Mouse (Mus musculus) CH12.LX (cell line): ENCODE measurements around the gene Prim1. TPM values are rescaled to one million over a fixed set of nuclear protein-coding genes. Genes with fewer than 3 reads are reported as not detected.

ENCODE experiments used
- DNase-seq: peaks from one replicate; pipeline ENCODE4 v3.0.0-alpha.2; 2013; ENCODE audit errors: extremely low read depth
- H3K27ac ChIP-seq: 2 replicates; pipeline ENCODE4 v1.5.1; 2012; ENCODE audit warnings: low read depth, mild to moderate bottlenecking, control low read depth, moderate library complexity; ENCODE audit not compliant: insufficient read depth
- H3K27me3 ChIP-seq: replicated peaks from 2 replicates; pipeline ENCODE3; 2012; ENCODE audit warnings: inconsistent platforms
- H3K36me3 ChIP-seq, 2 experiments: replicated peaks in 1 of 2; 2 replicates each; pipeline versions ENCODE3 to v1.6.1; 2012; ENCODE audit warnings: inconsistent platforms in 1 of 2, low read length in 1 of 2, mild to moderate bottlenecking in 1 of 2, mixed read lengths in 1 of 2, moderate library complexity in 1 of 2; ENCODE audit not compliant: control insufficient read depth in 1 of 2, insufficient read depth in 1 of 2
- H3K4me1 ChIP-seq, 2 experiments: 2 replicates each; pipeline ENCODE4 v1.6.1; 2012; ENCODE audit warnings: inconsistent platforms in 1 of 2, moderate library complexity in 1 of 2; ENCODE audit not compliant: insufficient read depth in 2 of 2, control insufficient read depth in 1 of 2
- H3K4me2 ChIP-seq: 2 replicates; pipeline ENCODE4 v1.6.1; 2012; ENCODE audit warnings: low read depth, mild to moderate bottlenecking, control low read depth; ENCODE audit not compliant: poor library complexity, insufficient read depth, severe bottlenecking
- H3K4me3 ChIP-seq, 3 experiments: fragments of 150-350 bp in 1 of 3; sonication (generic) in 1 of 3; replicated peaks in 1 of 3; 2 replicates each; pipeline versions ENCODE3 to v1.5.1; 2011 to 2012; ENCODE audit warnings: low read depth in 2 of 3, low read length in 2 of 3, mild to moderate bottlenecking in 2 of 3, moderate library complexity in 2 of 3, control low read depth in 1 of 3, improper control_type of control experiment in 1 of 3, inconsistent platforms in 1 of 3, mixed read lengths in 1 of 3; ENCODE audit not compliant: poor library complexity in 1 of 3
- H3K79me2 ChIP-seq: replicated peaks from 2 replicates; pipeline ENCODE4 v1.6.1; 2012; ENCODE audit warnings: mild to moderate bottlenecking, moderate library complexity; ENCODE audit not compliant: control insufficient read depth, poor library complexity, insufficient read depth, severe bottlenecking; ENCODE audit errors: extremely low read depth
- H3K9ac ChIP-seq: 2 replicates; pipeline ENCODE4 v1.6.1; 2012; ENCODE audit warnings: low read depth, mild to moderate bottlenecking, control low read depth, moderate library complexity; ENCODE audit not compliant: insufficient read depth
- H3K9me3 ChIP-seq: replicated peaks from 2 replicates; pipeline ENCODE3; 2012; ENCODE audit warnings: low read length, inconsistent platforms, mixed read lengths
- BHLHE40 ChIP-seq: IDR thresholded peaks from 2 replicates; pipeline ENCODE4 v1.6.1; 2011; ENCODE audit warnings: mild to moderate bottlenecking, low read depth, low read length, improper control_type of control experiment
- CHD1 ChIP-seq: IDR thresholded peaks from 2 replicates; pipeline ENCODE4 v1.6.1; 2012; ENCODE audit warnings: low read depth, low read length, improper control_type of control experiment, inconsistent platforms
- CHD2 ChIP-seq: IDR thresholded peaks from 2 replicates; pipeline ENCODE4 v1.6.1; 2011; ENCODE audit warnings: low read length, improper control_type of control experiment
- CTCF ChIP-seq, 2 experiments: IDR thresholded peaks in 1 of 2; conservative IDR thresholded peaks in 1 of 2; 2 replicates each; pipeline ENCODE4 v1.5.1; 2011 to 2012; ENCODE audit warnings: low read depth in 2 of 2, low read length in 2 of 2, improper control_type of control experiment in 1 of 2, inconsistent platforms in 1 of 2, mild to moderate bottlenecking in 1 of 2, moderate library complexity in 1 of 2
- E2F4 ChIP-seq: IDR thresholded peaks from 2 replicates; pipeline ENCODE4 v1.6.1; 2011; ENCODE audit warnings: low read depth, low read length, improper control_type of control experiment; ENCODE audit not compliant: insufficient replicate concordance
- ELF1 ChIP-seq: IDR thresholded peaks from 2 replicates; pipeline ENCODE4 v1.6.1; 2014; ENCODE audit warnings: low read depth, mild to moderate bottlenecking, inconsistent platforms, low read length, improper control_type of control experiment
- EP300 ChIP-seq: IDR thresholded peaks from 2 replicates; pipeline ENCODE4 v1.6.1; 2011; ENCODE audit warnings: low read length, improper control_type of control experiment
- ETS1 ChIP-seq: conservative IDR thresholded peaks from 2 replicates; pipeline ENCODE4 v1.6.1; 2012; ENCODE audit warnings: low read depth, mild to moderate bottlenecking, inconsistent platforms, low read length, improper control_type of control experiment, moderate library complexity
- GABPA ChIP-seq: IDR thresholded peaks from 2 replicates; pipeline ENCODE4 v1.6.1; 2012; ENCODE audit warnings: low read depth, low read length, improper control_type of control experiment, inconsistent platforms; ENCODE audit not compliant: insufficient replicate concordance
- HCFC1 ChIP-seq: IDR thresholded peaks from 2 replicates; pipeline ENCODE4 v1.6.1; 2012; ENCODE audit warnings: low read depth, mild to moderate bottlenecking, inconsistent platforms, low read length, improper control_type of control experiment
- IRF4 ChIP-seq: IDR thresholded peaks from 2 replicates; pipeline ENCODE4 v1.6.1; 2014; ENCODE audit warnings: low read depth, mild to moderate bottlenecking, inconsistent platforms, low read length, improper control_type of control experiment
- JUN ChIP-seq: IDR thresholded peaks from 2 replicates; pipeline ENCODE4 v1.6.1; 2011; ENCODE audit warnings: low read depth, mild to moderate bottlenecking, low read length, improper control_type of control experiment, moderate library complexity; ENCODE audit not compliant: insufficient read depth
- JUND ChIP-seq: conservative IDR thresholded peaks from 2 replicates; pipeline ENCODE4 v1.6.1; 2011; ENCODE audit warnings: low read depth, low read length, improper control_type of control experiment
- KAT2A ChIP-seq: IDR thresholded peaks from 2 replicates; pipeline ENCODE4 v1.6.1; 2012; ENCODE audit warnings: low read length, improper control_type of control experiment, inconsistent platforms; ENCODE audit not compliant: insufficient replicate concordance
- MAFK ChIP-seq: IDR thresholded peaks from 2 replicates; pipeline ENCODE4 v1.6.1; 2011; ENCODE audit warnings: low read length, improper control_type of control experiment; ENCODE audit not compliant: insufficient replicate concordance
- MAX ChIP-seq: IDR thresholded peaks from 2 replicates; pipeline ENCODE4 v1.6.1; 2011; ENCODE audit warnings: low read length, improper control_type of control experiment
- MAZ ChIP-seq: IDR thresholded peaks from 2 replicates; pipeline ENCODE4 v1.6.1; 2012; ENCODE audit warnings: low read depth, mild to moderate bottlenecking, inconsistent platforms, low read length, improper control_type of control experiment, moderate library complexity
- MEF2A ChIP-seq: IDR thresholded peaks from 2 replicates; pipeline ENCODE4 v1.6.1; 2014; ENCODE audit warnings: low read depth, mild to moderate bottlenecking, inconsistent platforms, low read length, improper control_type of control experiment, borderline replicate concordance
- MXI1 ChIP-seq: IDR thresholded peaks from 2 replicates; pipeline ENCODE4 v1.6.1; 2011; ENCODE audit warnings: mild to moderate bottlenecking, low read depth, low read length, improper control_type of control experiment
- MYC ChIP-seq: IDR thresholded peaks from 2 replicates; pipeline ENCODE4 v1.6.1; 2011; ENCODE audit warnings: low read depth, mild to moderate bottlenecking, improper control_type of control experiment, low read length
- NELFE ChIP-seq: IDR thresholded peaks from 2 replicates; pipeline ENCODE4 v1.6.1; 2011; ENCODE audit warnings: low read depth, low read length, improper control_type of control experiment
- NRF1 ChIP-seq: IDR thresholded peaks from 2 replicates; pipeline ENCODE4 v1.6.1; 2014; ENCODE audit warnings: low read depth, mild to moderate bottlenecking, inconsistent platforms, low read length, improper control_type of control experiment, moderate library complexity
- PAX5 ChIP-seq: IDR thresholded peaks from 2 replicates; pipeline ENCODE4 v1.6.1; 2012; ENCODE audit warnings: low read length, inconsistent platforms, mixed read lengths
- POLR2A ChIP-seq: IDR thresholded peaks from 2 replicates; pipeline ENCODE4 v1.6.1; 2011; ENCODE audit warnings: low read depth, mild to moderate bottlenecking, improper control_type of control experiment, low read length
- POLR2AphosphoS2 ChIP-seq: IDR thresholded peaks from 2 replicates; pipeline ENCODE4 v1.6.1; 2011; ENCODE audit warnings: low read depth, low read length, improper control_type of control experiment
- RAD21 ChIP-seq: IDR thresholded peaks from 2 replicates; pipeline ENCODE4 v1.6.1; 2011; ENCODE audit warnings: low read depth, mild to moderate bottlenecking, low read length, improper control_type of control experiment, moderate library complexity
- RCOR1 ChIP-seq: conservative IDR thresholded peaks from 2 replicates; pipeline ENCODE4 v1.6.1; 2012; ENCODE audit warnings: low read depth, mild to moderate bottlenecking, inconsistent platforms, low read length, improper control_type of control experiment
- SIN3A ChIP-seq: IDR thresholded peaks from 2 replicates; pipeline ENCODE4 v1.6.1; 2012; ENCODE audit warnings: low read length, improper control_type of control experiment, inconsistent platforms
- SMC3 ChIP-seq: IDR thresholded peaks from 2 replicates; pipeline ENCODE4 v1.6.1; 2011; ENCODE audit warnings: low read depth, low read length, improper control_type of control experiment
- TBP ChIP-seq: conservative IDR thresholded peaks from 2 replicates; pipeline ENCODE4 v1.6.1; 2011; ENCODE audit warnings: low read depth, low read length, improper control_type of control experiment
- TCF12 ChIP-seq: IDR thresholded peaks from 2 replicates; pipeline ENCODE4 v1.6.1; 2014; ENCODE audit warnings: low read depth, mild to moderate bottlenecking, inconsistent platforms, low read length, improper control_type of control experiment
- UBTF ChIP-seq: IDR thresholded peaks from 2 replicates; pipeline ENCODE4 v1.6.1; 2012; ENCODE audit warnings: low read depth, mild to moderate bottlenecking, inconsistent platforms, low read length, improper control_type of control experiment, moderate library complexity
- USF1 ChIP-seq: IDR thresholded peaks from 2 replicates; pipeline ENCODE4 v1.6.1; 2014; ENCODE audit warnings: low read depth, mild to moderate bottlenecking, inconsistent platforms, low read length, improper control_type of control experiment
- USF2 ChIP-seq: conservative IDR thresholded peaks from 2 replicates; pipeline ENCODE4 v1.6.1; 2011; ENCODE audit warnings: low read depth, low read length, improper control_type of control experiment
- ZC3H11A ChIP-seq: IDR thresholded peaks from 2 replicates; pipeline ENCODE4 v1.6.1; 2012; ENCODE audit warnings: low read depth, mild to moderate bottlenecking, inconsistent platforms, low read length, improper control_type of control experiment
- ZKSCAN1 ChIP-seq: IDR thresholded peaks from 2 replicates; pipeline ENCODE4 v1.6.1; 2012; ENCODE audit warnings: low read depth, inconsistent platforms, low read length, improper control_type of control experiment, borderline replicate concordance
- ZMIZ1 ChIP-seq: IDR thresholded peaks from 2 replicates; pipeline ENCODE4 v1.6.1; 2012; ENCODE audit warnings: low read depth, mild to moderate bottlenecking, inconsistent platforms, low read length, improper control_type of control experiment
- ZNF384 ChIP-seq: IDR thresholded peaks from 2 replicates; pipeline ENCODE4 v1.6.1; 2012; ENCODE audit warnings: low read depth, low read length, improper control_type of control experiment, inconsistent platforms
- dilution Hi-C: fragments of 300-500 bp; cut with MboI; formaldehyde crosslinking; loops from 2 replicates; pipeline ENCODE4 v1.14.3; 2020; ENCODE audit warnings: low sequenced_read_pairs; ENCODE audit not compliant: extremely low pct_unique_long_range_greater_than_20kb, extremely low pct_ligation_motif_present
- in situ Hi-C: fragments of 300-500 bp; cut with MboI; formaldehyde crosslinking; loops from 3 replicates; pipeline ENCODE4 v1.14.3; 2019; ENCODE audit warnings: low sequenced_read_pairs, low pct_ligation_motif_present, low pct_unique_long_range_greater_than_20kb, mixed read lengths
- polyA plus RNA-seq: library from polyadenylated mRNA; unstranded; fragments of >175 nt; gene quantifications from 2 replicates; pipeline ENCODE4 v1.2.1, GENCODE M21; 2012; ENCODE audit warnings: low read depth; ENCODE audit not compliant: insufficient read length
- total RNA-seq, 2 experiments: library from RNA; depleted of rRNA; stranded (reverse); fragments of 300-350 nt in 1 of 2; fragments of >200 nt in 1 of 2; gene quantifications; 2 replicates each; pipeline ENCODE4 v1.2.3; 2012 to 2014

The Prim1 gene
- total RNA-seq (2012; rRNA removed) (69.5 and 79.6 TPM in 2 replicates), total RNA-seq (2014; rRNA removed) (151 and 171 TPM in 2 replicates), polyA plus RNA-seq (101 and 102 TPM in 2 replicates)

DNA sequence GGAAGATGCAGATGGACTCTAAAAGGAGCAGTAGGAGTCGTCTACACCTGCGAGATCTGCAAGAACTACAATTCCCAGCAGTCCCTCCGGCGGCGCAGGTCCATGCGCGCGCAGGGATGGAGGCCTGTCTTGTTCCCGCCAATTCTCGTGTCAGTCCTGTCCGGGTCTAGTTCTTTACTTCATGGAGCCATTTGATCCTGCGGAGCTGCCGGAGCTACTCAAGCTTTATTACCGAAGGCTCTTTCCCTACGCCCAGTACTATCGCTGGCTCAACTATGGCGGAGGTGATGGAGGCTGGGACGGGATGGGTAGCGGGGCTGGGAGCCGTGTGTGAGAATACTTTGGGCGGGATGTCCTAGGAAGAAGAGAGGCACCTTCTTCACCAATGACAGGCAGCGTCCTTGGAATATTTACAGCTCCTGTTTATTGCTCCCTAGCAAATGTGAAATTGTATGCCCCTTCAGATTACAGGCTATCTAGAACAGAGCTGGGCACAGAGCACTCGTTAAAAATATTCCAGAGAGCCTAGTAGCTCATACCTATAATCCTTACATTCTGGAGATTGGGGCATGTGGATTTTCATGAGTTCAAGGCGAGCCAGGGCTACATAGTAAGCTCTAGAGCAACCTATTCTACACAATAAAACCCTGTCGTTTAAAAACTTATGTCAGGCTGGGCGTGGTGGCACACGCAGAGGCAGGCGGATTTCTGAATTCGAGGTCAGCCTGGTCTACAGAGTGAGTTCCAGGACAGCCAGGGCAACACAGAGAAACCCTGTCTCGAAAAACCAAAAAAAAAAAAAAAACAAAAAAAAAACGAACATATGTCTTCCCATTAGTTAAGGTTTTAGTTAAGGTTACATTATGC is at the start of gene Prim1:
Gene Prim1 (plus strand): TSS at position 101 of the 867 bp plus-strand sequence.
- in situ Hi-C loops: no loop called here
- TF ChIP-seq NELFE (0 out of 2 replicates have a peak, but pooled peaks have one; percentile 33), SMC3 (no peak), USF2 (no peak), MAX (no peak; the same call in 1 of the 2 replicates), ELF1 (peak; percentile 85), SIN3A (peak; percentile 72; the same call in 1 of the 2 replicates), PAX5 (no peak), BHLHE40 (no peak), TBP (peak; percentile 70; the same call in 1 of the 2 replicates), GABPA (peak; percentile 41; the same call in 1 of the 2 replicates), ZKSCAN1 (no peak), ETS1 (no peak), UBTF (no peak), POLR2AphosphoS2 (no peak), USF1 (no peak), ZC3H11A (no peak), MAFK (no peak), HCFC1 (peak; percentile 98), CHD2 (peak; percentile 93), MYC (no peak; the same call in 1 of the 2 replicates), RAD21 (no peak), POLR2A (peak; percentile 88), TCF12 (peak; percentile 78), MAZ (no peak), CHD1 (no peak), MEF2A (peak; percentile 20; the same call in 1 of the 2 replicates), JUN (no peak), ZMIZ1 (no peak), RCOR1 (no peak), NRF1 (peak; percentile 94), E2F4 (peak; percentile 98), KAT2A (peak; percentile 97), MXI1 (peak; percentile 63; the same call in 1 of the 2 replicates), IRF4 (no peak; the same call in 1 of the 2 replicates), ZNF384 (no peak), CTCF (conservative IDR thresholded peaks at IDR 0.05 in 1 of 2, IDR thresholded peaks at IDR 0.05 in 1 of 2; ENCODE audit: low read depth in 2 of 2, low read length in 2 of 2) (no peak), JUND (no peak), EP300 (no peak)
- TF ChIP-seq, all 38 proteins: peak for 14
- Histone ChIP-seq H3K4me2 (peak within 1 kb of the TSS; percentile 93), H3K79me2 (peaks cover 7% of the 10 kb centered on the region), H3K4me1 (peaks cover 2 to 11% of the 10 kb centered on the region in 2 experiments; a peak in 1 of 4 replicates), H3K27ac (peak within 1 kb of the TSS; percentile 20; the same call in 1 of the 2 replicates), H3K36me3 (peaks cover 16 to 24% of the 10 kb centered on the region in 2 experiments), H3K4me3 (peak within 1 kb of the TSS; percentile 73 to 88 (median 78)), H3K9me3 (no peaks in the 10 kb centered on the region), H3K27me3 (no peaks in the 10 kb centered on the region), H3K9ac (peak within 1 kb of the TSS; percentile 80)
- dilution Hi-C loops: no loop called here
- peak; percentile 91 for DNase-seq
